Mouse (Mus musculus) spleen, adult 12 weeks (tissue): ENCODE results near the gene St6galnac3.

Source experiments
- DNase-seq: peaks from one replicate; pipeline ENCODE4 v3.0.0; 2022; ENCODE audit warnings: low spot score

St6galnac3 gene

DNA sequence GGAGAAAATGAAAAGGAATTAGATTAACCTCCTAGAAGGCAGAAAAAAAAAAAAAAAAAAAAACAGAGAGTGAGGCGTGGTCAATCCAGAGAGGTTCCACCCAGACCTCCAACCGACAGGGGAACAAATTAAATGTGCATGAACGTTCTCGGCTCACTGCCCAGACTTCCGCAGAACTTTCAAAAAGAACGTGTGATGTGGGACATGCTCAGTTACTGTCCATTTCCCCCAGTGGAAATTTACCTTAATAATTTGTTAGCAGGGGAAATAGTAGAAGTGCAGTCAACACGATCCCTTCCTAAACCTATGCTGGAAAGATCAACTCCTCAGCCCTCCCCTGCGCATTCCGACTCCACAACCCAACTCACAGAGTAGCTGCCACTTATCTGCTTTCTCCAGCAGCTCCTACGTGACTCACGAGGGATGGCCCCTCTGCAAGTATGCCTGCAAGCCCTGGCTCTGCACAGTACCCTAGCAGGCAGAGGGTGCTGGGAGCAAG is 35.1 kb downstream of the St6galnac3 start:
- DNase-seq: no peak

DNA sequence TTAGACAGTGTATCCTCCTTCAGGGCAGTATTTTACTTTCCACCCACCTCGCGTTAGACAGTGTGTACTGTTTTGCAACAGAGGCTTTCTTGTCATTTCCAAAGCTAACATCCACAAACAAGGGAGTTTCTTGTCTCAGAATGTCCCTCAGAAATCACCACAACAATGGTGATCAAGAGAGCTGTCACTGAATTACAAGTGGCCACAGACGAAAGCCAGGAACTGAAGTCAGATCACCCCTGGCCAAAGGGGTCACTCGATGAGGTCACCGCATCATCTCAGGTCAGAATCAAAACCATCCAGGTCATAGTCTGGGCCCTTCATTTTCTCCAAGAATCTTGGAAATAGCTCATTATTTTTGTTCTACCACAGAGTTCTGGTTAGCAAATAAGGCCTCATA is 37.1 kb downstream of the St6galnac3 start:
- DNase-seq: no peak

DNA sequence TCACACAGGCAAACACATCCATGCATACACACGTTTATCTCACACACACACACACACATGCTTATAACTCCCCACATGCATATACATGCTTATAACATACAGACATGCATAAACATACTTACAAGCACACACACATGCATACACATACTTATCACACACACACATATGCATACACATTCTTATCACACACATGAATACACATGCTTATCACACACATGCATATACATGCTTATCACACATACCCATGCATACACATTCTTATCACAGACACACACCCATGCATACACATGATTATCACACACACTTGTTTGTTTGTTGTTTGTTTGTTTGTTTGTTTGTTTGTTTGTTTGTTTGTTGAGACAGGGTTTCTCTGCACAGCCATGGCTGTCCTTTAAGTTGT is 40.1 kb downstream of the St6galnac3 start:
- DNase-seq: no peak

DNA sequence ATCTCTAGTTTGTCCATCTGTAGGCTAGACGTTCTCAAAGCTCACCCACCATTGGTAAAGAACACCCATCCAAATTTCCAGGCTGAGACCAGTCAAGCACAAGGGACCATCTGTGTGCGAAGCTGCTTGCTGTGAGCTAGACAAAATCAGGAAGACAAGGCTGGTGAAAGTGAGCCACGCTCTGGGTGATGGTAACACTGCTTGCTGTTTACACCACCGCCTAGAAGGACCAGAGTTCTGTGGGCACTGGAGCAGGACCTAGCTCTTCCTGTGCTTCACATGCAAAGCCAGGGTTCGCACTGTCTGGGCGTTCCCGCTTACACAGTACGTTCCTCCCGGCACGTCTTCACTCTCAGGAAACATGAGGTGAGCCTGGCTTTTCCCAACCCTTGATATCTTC is 42.7 kb downstream of the St6galnac3 start:
- no peak for DNase-seq

DNA sequence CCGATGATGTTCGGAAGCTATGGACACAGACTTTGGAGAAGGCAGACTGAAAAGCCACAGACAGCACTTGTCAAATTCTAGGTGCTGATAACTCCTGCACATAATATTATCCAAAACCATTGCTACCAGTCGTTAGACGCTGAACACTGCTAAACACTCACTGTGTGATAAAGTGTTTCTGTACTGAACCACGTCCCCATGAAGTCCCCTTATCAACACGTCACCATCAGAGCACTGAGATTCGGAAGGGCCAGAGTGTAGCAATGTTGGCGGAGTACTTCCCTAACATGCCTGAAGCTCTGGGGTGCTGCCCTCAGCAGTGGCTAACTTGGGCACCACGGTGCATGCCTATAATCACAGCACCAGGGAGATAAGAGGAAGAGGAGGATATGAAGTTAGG is 43.3 kb downstream of the St6galnac3 start:
- DNase-seq: no peak

DNA sequence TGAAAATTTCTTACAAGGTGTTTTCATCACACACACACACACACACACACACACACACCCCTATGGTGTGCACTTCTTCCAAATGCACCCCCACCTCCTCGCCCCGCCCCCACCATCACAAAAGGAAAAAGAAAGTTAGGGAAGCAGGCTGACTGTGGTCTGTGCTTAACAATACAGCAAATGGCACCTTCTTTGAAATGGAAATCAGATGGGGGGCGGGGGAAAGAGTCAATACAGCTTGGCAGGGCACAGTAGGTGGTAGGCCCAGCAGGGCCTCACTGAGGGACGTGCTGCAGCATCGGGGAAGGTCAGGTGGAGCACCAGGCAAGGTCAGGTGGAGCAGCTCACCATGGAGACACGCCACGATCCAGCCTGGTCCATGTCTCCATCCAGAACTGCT is 49.1 kb downstream of the St6galnac3 start:
- no peak for DNase-seq

DNA sequence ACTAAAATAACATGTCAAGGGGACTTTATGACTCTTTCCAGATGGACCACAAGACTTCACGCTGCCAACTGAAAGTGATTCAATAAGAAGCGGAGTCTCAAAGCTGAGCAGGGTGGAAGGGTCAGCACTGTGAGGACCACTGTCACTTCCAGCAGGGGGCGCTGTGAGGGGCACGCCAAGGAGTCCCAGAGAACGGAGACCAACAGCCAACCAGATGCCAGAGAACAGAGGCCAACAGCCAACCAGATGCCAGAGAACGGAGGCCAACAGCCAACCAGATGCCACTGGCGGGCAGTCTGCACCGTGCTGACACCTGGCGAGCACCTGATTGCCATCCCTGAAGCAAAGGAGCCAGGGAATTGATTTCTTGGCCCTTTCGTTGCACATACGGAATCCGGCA is 49.9 kb downstream of the St6galnac3 start:
- DNase-seq: no peak

DNA sequence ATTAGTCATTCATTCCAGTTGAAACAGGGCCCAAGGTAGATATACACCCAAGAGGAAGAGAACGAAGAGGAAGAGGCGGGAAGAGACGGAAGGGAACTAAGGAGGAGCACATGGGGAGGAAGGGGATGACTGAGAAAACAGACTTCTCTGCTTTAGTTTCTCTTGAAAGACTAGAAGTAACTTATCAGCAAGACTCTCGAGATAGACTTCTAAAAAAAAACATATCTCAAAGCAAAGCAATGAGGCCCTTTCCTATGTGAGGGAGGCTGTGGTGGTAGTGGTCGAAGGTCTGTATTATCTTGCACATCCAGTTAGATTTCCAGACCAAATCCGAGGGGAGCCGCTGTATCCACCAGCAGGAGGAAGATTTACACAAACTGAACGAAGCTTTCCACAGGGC is 50.6 kb downstream of the St6galnac3 start:
- DNase-seq: no peak

DNA sequence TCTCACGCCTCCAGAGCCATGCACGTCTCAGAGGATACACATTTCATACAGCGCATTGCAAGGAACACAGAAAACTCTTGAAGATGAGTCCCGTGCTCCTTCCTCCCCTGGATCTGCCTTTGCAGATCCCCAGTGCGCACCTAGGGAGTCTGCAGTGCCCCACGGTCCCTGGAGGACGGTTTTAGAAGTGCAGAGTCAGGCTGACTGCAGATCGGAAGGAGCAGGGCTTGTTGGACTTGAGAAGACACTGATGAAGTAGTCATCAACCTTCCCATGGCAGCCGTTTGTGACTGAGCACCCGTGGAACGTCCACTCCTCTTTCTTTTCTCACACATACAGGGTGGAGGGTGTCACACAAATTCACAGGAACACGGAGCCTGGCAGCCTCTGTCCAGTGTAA is 51.5 kb downstream of the St6galnac3 start:
- DNase-seq: no peak

DNA sequence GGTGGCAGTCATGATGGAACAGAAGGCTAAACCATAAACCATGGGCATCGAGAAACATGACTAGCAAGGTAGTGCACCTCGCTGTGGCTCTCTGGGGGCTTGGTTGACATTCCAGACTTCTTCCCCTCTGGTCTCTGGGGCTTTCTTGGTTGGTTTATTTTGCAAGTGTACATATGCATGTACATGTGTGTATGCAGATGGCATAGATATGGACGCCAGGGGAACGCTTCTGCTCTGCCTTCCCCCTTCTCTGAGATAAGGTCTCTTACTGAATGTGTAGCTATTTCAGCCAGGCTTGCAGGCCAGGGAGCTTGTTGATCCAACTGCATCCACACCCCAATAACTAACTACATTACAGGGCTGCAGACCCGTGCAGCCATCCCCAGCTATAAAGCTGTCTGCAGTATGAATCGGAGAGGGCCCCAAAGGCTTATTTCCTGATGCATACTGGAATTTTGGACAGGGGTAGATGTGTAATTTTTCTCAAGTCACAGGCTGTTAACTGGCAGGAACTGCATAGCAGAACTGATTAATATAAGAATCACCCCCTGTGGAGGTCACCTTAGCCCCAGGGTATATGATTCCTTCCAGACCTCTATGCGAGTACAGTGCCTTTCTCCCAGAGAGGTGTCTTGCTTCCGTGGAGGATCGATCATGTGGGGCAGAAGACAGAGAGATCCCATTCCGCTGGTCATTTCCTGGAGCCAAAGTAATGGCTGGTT is 53.9 kb downstream of the St6galnac3 start:
- no peak for DNase-seq

DNA sequence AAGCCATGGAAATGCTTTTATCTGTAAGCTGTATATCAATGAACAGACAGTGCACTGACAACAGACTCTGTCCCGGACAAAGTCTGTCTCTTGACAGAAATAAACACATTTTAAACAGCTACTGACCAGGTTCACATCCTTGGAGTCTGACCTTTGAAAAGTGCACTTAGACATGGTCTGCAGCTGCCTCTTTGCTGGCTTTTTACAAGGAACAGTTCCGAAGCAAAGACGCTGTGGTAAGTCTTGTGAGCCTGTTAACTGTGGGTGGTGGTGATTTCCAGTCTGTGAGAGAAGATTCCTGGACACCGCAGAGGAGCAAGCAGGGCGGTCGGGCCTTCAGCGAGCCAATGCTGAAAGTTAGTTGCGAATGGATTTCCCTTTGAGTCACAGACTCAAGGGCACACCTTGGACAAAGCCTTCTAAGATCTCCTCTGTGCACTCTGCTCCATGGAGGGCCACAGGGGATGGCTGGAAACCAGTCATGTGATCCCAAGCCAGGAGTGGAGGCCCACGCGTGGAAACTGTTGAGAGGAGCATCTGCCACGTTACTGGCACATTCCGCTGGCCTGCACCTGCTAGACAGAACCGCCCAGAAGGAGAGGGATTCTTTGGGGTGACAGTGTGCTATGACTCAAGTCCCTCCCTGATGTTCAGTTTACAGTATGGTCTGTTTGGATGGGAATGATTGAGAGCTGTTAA is 55.1 kb downstream of the St6galnac3 start:
- no peak for DNase-seq

DNA sequence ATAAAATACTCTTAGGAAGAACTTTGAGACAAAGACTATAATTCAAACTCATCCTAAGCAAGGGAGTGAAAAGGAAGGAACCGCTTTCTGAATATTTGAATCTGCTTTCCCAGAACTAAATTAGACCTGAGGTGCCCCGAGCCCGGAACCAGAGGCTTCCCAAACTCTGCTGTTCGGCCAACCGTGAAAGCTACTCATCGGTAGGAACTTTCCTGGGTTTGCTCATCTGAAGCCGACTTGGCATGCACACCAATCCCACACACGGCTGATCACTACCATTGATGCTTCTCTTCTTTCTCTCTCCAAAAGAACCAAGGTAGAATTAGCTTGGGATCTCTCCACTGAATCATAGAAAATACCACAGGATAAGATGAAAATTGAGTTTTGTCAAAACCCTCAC is 55.6 kb downstream of the St6galnac3 start:
- DNase-seq: no peak

DNA sequence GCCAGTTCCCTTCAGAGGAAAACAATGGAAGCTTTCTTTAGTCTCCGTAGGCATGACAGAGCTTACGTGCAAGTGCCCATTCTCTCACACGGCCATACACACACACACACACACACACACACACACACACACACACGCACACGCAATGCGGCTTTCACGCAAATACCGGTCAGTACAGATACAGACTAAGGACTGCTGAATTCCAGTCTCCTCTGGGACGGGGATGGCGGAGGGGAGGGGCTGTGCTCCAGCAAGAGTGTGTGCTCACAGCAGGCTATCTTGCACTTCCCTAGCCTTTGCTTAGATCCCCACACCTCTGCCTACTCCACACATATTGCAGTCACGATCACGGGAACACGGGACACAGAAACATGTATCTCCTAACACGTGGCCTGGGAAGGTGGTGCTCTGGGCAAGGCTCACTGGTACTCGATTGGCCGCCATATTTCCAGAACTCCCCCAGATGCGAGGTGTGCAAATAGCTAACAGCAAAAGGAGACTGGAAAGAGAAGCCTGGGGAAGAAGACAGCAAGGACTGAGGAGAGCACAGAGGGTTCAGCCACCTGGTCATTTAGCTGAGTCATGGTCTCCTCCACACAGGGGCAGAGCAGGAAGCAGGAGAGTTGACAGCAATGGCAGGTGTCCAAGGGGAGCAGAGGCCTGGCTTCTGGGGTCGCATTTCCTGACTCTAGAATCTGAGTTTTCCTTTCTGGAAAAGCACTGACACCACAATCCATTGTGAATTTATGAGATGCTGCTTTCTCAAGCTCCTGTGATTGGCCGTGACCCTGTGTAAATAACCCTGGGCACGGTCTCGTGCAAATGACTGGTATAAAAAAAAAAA is 56.3 kb downstream of the St6galnac3 start:
- no peak for DNase-seq

DNA sequence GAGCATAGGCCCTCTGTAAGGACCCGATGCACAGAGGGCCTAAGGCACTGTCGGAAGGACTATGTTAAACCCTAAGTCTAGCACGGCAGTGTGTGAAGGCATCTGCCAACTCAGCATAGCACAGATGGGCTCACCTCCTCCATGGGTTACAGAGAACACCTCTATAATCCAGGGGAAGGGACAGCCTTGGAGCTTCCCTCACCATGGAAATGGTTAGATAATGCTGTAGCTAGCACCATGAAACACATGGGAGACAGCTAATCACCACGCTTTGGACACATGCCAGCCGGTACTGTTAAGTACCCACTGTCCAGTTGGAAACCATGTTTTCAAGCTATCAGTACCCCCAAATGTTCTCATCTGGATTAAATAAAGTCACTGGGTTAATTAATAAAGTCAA is 60.3 kb downstream of the St6galnac3 start:
- no peak for DNase-seq

DNA sequence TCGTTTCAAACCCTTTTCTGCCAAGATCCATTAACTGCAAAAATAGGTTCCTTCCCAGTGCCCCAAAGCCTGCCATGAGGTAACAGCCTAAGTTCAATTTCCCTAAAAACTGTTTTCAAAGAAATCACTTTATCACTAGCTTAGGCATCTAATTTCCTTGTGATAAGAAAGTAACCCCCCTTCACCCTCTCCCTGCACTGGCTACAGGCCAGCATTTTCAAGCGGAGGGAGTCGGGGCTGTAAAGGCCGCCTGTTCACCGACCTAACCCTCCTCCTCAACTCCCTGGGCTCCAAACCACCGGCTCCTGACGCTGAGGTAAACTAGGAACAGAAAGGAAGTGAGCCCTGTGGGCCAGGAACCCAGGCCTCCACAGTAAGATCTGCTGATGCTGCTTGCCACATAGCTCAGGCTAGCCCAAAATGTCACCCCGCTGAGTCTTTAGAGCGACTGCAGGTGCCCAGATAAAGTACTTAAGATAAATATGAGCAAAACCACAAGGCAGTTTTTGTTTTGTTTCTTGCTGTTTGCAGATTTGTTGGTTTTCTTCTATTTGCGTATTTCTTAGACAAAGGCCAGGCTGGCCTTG is 61.0 kb downstream of the St6galnac3 start:
- no peak for DNase-seq

DNA sequence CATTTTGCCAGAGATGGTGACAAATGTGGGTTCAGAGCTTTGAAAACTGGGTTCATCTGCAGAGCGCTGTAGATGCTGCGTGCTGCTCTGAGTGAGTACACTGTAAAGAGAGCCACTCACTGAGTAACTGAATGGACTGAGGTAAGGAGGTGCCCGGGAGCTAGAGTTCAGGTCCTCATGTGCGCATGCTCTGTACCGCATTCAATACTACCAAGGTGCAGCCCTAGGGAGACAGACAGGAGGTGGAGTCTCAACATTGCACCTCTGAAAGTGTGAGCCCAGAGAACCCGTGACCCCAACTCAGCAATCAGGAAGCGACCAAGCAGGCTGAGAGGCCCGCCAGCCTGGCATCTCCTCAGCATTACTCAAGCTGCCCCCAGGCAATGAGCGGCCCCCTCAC is 62.2 kb downstream of the St6galnac3 start:
- DNase-seq: no peak

DNA sequence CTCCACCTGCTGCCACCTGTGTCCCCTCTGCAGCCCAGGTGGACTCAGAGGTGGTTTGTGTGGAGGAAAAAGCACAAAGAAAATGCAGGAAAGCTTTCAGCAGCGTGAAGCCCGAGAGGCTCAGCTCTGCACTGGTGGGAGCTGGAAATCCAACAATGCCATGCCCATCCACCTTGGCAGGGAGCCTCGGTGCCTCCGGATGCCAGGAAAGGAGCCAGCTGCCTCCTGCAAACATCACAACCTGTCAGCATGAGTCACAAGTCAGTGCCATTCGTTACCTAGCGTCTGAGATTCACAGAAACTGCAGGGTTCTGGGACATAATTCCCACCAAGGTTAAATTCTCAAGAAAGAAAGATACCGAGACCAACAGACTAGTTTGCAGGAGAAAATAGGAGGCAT is 63.0 kb downstream of the St6galnac3 start:
- DNase-seq: no peak

DNA sequence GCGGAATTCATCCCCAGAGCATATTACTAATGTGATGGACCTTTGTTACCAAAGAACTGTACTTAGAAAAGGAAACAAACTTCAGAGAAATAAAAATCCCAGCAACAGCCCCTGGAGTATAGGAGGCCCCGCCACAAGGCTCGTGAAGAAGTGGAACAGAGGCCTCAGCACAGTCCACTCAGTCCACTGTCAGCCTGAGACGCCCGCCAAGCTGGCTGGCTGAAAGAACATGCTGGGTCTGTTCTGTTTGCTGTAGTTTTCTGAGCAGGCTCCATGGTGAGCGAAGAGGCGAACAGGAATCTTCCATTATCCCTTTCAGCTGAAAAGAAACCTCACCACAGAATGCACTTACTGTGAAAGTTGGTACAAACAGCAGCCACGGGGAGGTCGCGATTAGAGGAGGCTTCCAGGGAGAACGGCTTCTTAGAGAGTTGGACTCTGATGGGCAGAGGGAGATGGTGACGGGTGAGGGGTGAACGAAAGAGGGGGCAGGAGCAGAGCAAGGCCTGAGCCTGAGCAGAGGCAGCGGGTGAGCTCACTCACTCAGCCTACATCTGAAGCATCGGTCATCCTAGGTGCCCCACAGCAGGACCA is 65.3 kb downstream of the St6galnac3 start:
- DNase-seq: no peak

DNA sequence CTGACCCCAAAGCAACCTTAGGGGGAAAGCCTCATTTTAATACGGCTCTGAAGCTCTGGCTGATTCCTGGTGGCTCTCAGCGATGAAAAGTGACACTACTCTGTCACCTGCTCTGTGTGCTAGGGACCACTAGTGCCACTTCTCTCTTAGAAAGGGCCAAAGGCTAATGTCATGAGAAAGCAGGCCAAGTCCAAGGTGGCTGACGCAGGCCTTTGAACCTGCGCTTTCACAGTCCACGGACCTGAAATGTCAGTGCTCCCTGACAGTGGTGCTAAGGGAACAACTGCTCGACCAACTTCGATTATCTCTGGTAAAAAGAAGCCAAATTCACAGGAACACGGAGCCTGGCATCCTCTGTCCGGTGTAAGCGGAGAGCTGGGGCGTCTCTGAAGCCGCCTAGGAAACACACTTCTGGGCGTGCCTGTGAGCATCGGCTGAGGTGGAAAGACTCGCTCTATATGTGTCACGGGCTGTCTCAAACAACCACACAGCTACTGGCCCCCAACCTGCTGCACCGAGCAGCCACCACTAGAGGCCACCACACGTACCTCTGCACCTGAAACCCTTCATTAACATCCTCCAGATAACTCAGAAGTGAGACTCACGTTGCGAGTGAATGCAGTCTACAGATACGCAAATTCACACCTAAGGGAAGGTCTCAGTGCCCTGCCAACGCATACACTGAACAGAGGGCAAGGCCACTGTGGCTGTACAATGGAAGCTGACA is 66.8 kb downstream of the St6galnac3 start:
- DNase-seq: peak; percentile 25

DNA sequence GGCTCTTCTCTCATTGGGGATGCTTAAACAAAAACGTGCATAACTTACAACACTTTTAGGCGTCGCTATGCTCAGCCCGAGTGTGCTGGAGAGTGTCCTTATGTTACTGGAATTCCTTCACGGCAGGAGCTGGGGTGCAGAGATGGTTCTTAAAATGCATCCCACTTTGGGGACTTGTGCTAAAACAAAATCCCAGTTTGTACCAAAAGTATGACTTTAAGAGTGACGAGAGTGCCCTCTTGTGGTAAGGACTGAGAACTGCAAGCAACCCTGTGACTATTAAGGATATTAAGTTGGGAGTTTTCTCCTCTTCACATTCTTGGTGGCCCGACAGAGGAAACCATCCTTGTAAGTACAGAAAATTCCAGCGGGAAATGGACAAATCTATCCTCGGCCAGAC is 69.9 kb downstream of the St6galnac3 start:
- DNase-seq: no peak

DNA sequence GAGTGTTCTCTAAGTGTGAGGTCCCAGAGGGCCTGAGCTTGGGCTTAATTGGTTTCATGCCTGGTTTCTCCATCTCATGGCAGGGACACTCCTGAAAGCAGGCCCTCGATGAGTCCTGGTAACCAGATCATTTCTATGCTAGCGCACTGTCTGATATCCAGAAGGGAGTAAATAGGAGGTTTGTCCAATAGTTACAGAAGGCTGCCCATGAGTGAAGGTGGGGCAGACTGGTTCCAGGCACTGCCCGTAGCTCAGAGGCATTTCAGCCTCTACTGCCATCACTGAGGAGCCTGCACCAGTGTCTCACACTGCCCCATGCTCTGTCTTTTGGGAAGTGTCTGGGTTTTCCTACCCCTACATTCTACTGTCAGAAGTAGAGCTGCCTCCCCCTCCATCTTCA is 72.1 kb downstream of the St6galnac3 start:
- DNase-seq: no peak
